Mouse (Mus musculus) kidney, postnatal 14 days (tissue): ENCODE results near the gene Map3k3.
"Not testable (repeated sequence)": the region's sequence is repeated elsewhere in the genome, so short reads cannot be mapped to it uniquely, and the experiment has no call there.

Experiments used
- DNase-seq: peaks from one replicate; pipeline ENCODE4 v3.0.0; 2022; ENCODE audit warnings: mixed read lengths

The Map3k3 gene

GRCm38 (mm10) chr11:106194155-106194541 is 109.7 kb downstream of the Map3k3 start:
- DNase-seq, result no peak

DNA sequence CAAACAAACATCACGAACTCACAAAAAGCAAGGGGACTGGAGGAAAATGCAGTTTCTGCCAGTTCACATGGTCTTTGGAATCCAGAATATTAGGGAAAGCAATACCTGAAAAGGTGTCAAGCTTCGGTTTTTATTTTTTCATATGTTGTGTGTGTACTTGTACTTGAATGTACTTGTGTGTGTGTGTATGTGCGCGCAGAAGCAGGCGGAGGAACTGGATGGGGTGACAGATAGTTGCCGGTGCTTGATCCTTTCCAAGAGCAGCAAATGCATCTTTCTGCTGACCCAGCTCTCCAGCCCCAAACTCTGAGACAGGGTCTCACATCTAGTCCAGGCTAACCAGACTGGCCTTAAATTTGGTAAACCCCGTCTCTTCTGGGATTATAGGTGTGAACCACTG is 110.5 kb downstream of the Map3k3 start:
- no peak for DNase-seq

- DNase-seq, result no peak
Observed at GRCm38 (mm10) chr11:106195341-106195740, 110.9 kb downstream of the Map3k3 start.

GRCm38 (mm10) chr11:106198277-106198676 is 113.9 kb downstream of the Map3k3 start:
- no peak for DNase-seq

GRCm38 (mm10) chr11:106199997-106200396 is 115.6 kb downstream of the Map3k3 start:
- not testable (repeated sequence) for DNase-seq

DNA sequence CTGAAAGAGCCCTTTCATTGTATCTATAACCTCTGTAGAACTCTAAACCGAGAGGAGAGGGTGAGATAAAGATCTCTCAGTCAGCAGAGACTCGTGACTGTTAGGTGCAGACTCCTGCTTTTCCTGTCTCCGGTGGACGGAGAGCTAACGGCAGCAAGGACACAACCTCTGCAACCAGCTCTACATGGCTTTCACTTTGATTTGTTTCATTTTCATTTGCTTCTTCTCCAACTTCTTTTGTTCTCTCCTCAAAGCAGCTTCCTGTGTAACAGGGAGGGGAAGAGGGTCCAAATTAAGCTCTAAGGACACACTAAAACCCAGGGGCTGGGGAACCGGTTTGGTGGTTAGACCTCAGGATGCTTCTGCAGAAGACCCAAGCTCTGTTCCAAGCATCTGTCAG is 116.3 kb downstream of the Map3k3 start:
- no peak for DNase-seq

DNA sequence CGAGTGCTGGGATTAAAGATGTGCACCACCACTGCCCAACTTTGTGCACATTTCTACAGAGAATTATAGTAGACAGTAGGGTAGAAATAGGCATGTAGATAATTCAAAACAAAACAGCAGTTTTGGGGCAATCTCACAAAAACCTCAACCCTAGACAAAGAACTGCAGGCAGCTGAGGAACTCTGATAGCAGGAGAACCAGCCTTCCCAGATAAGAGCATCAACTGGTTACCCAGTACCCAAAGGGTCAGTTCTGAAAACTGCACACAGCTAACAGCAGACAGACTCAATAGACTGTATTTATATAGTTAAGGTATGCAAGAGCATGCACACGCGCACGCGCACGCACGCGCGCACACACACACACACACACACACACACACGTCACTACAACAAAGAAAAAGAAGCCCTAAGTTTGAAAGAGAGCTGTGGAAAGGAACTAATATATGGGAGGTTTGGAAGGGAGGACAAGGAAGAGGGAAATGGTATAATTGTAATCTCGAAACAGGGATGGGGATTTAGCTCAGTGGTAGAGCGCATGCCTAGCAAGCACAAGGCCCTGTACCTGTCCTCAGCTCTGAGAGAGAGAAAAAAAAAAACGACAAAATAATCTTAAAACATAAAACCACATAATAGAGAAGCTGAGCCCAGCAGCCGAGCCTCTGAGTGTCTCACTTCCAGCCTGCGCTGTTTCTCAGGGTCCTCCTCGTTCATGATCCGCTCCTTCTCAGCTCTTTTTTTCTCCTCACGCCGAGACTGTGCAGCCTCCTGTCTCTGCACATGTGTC is 117.1 kb downstream of the Map3k3 start:
- DNase-seq, result no peak

DNA sequence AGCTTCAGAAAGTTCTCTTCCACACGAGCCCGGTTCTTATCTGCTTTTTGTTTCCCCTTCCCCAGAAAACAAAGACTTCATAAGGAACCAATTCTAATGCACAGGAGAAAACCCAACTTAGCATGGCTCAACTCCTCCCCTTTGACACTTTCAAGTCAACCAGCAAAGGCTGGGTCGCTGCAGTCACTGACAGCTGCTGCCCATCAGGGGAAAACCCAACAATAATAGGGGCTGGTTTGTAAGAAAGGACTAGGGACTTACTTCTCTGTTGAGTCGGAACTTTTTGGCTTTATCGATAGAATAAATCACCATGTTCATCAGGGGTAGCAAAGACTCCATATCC is 117.7 kb downstream of the Map3k3 start, which contains the start of gene Strada:
Gene Strada, minus strand, starts transcription at position 46 of the 343 bp plus-strand sequence.
- no peak for DNase-seq
